ENCODE assay signal across 28 mouse cellular contexts in the genomic region with DNA sequence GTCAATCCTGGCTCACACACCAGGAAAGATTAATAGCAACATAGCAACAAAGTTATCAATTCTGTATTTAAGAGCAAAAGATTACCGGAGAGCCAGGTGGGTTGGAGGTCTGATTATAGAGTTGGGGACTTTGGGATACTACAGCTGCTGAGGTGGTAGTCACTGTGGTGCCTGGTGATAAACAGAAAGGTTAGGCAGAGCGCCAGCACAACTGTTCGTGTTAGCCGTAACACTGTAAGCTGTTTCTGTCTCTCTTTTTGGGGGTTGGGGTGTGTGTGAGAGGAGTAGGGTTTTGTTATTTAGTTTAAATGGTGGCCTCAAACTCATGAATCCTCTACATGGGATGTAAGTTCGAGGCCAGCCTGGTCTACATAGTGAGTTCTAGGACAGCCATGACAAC. TPM values are rescaled to one million over a fixed set of nuclear protein-coding genes. Genes with fewer than 3 reads are reported as not detected.
"Had no signal": no experiment of that assay in that cellular context is flagged by ENCODE, and none has a peak within 500 bp of the region (broad histone marks: within the 10 kb centered on the region; RNA-seq: fewer than 3 reads in every experiment).

No protein-coding gene starts in this region.

- H3K4me2 ChIP-seq: embryonic facial prominence, embryonic 12.5 days; embryonic facial prominence, embryonic 13.5 days; embryonic facial prominence, embryonic 15.5 days; forebrain, embryonic 12.5 days; forebrain, embryonic 13.5 days; forebrain, embryonic 15.5 days had no signal

- H3K4me3 ChIP-seq: embryonic facial prominence, embryonic 10.5 days; embryonic facial prominence, embryonic 12.5 days; embryonic facial prominence, embryonic 13.5 days; embryonic facial prominence, embryonic 15.5 days; erythroblast, embryonic 14.5 days; forebrain, embryonic 10.5 days; forebrain, embryonic 12.5 days; forebrain, embryonic 13.5 days; forebrain, embryonic 15.5 days; gastrocnemius, adult 2 months; heart, adult 2 months had no signal

- H3K4me1 ChIP-seq: embryonic facial prominence, embryonic 10.5 days; embryonic facial prominence, embryonic 12.5 days; embryonic facial prominence, embryonic 13.5 days; embryonic facial prominence, embryonic 15.5 days; forebrain, embryonic 10.5 days; forebrain, embryonic 12.5 days; forebrain, embryonic 13.5 days; forebrain, embryonic 15.5 days had no signal

- H3K27me3 ChIP-seq: embryonic facial prominence, embryonic 12.5 days; embryonic facial prominence, embryonic 13.5 days; embryonic facial prominence, embryonic 15.5 days; forebrain, embryonic 12.5 days; forebrain, embryonic 13.5 days; forebrain, embryonic 15.5 days had no signal

- ATAC-seq: forebrain, embryonic 13.5 days; forebrain, embryonic 14.5 days; forebrain, embryonic 15.5 days; forebrain, embryonic 16.5 days; forebrain, postnatal 0 days had no signal

- H3K9me3 ChIP-seq: embryonic facial prominence, embryonic 12.5 days; embryonic facial prominence, embryonic 13.5 days; embryonic facial prominence, embryonic 15.5 days; forebrain, embryonic 10.5 days; forebrain, embryonic 12.5 days; forebrain, embryonic 15.5 days had no signal

- DNase-seq: cerebellum, adult 8-10 months; cerebellum, adult 9-10 months; cerebellum, adult 9-11 months; cerebellum, postnatal 10 days; cerebellum, postnatal 14 days; cerebellum, postnatal 25 days; cerebellum, postnatal 36 days; embryo, embryonic 11 days; forebrain, postnatal 0 days; gastrocnemius, adult 2 months; gastrocnemius, postnatal 10 days; gastrocnemius, postnatal 14 days; gastrocnemius, postnatal 25 days; gastrocnemius, postnatal 36 days; heart, adult 11 months; heart, adult 2 months had no signal

- H3K27ac ChIP-seq: embryonic facial prominence, embryonic 10.5 days; embryonic facial prominence, embryonic 12.5 days; embryonic facial prominence, embryonic 13.5 days; embryonic facial prominence, embryonic 15.5 days; forebrain, embryonic 10.5 days; forebrain, embryonic 12.5 days; forebrain, embryonic 13.5 days; forebrain, embryonic 15.5 days; gastrocnemius, adult 2 months; heart, adult 2 months had no signal

- H3K9ac ChIP-seq: embryonic facial prominence, embryonic 12.5 days; embryonic facial prominence, embryonic 13.5 days; embryonic facial prominence, embryonic 15.5 days; forebrain, embryonic 12.5 days; forebrain, embryonic 13.5 days; forebrain, embryonic 15.5 days; forebrain, postnatal 0 days had no signal

RNA-seq across cellular contexts. Expression of a gene that starts 40.1 kb away (rescaled TPM):
- total RNA-seq: granulocyte monocyte progenitor cell, adult 5-6 weeks had no signal
- polyA plus RNA-seq: erythroblast, embryonic 14.5 days had no signal
